Mouse (Mus musculus): ENCODE measurements around the gene Cep57l1. TPM values are rescaled to one million over a fixed set of nuclear protein-coding genes. Genes with fewer than 3 reads are reported as not detected.

Cep57l1 gene
- polyA plus RNA-seq, 1 experiment from 2014 or later, result 6.3 TPM

GRCm38 (mm10) chr10:41812566-41812965 is 2.9 kb upstream of the Cep57l1 start:
- no peaks in the 10 kb centered on the region for H3K9me3 ChIP-seq (ENCODE audit: low read length)
- H3K4me3 ChIP-seq (ENCODE audit: low read depth, low read length), result peak overlapping the region; percentile 72
- H3K27me3 ChIP-seq (ENCODE audit: insufficient read depth, low read length), result no peaks in the 10 kb centered on the region
- no peak for TF ChIP-seq EP300 (IDR thresholded peaks at IDR 0.05; ENCODE audit: low read depth)
- ATAC-seq (no peak), DNase-seq (no peak)
- peak overlapping the region; percentile 88 for H3K4me2 ChIP-seq (ENCODE audit: low read depth, low read length)
- H3K4me1 ChIP-seq (ENCODE audit: insufficient read depth), result peaks cover 34% of the 10 kb centered on the region
- no peak overlapping the region for H3K27ac ChIP-seq (ENCODE audit: low read depth)
- no peaks in the 10 kb centered on the region for H3K36me3 ChIP-seq (replicated peaks; ENCODE audit: insufficient read depth, low read length)
- 59% methylated on average over 6 of the region's 6 CpGs for WGBS (ENCODE audit: insufficient replicate concordance)
- peak overlapping the region; percentile 53 for H3K9ac ChIP-seq (replicated peaks)

GRCm38 (mm10) chr10:41810564-41811455 is 1.1 kb upstream of the Cep57l1 start:
- H3K9me3 ChIP-seq (ENCODE audit: low read length), result no peaks in the 10 kb centered on the region
- H3K9ac ChIP-seq (replicated peaks), result peak overlapping the region; percentile 74
- peak overlapping the region; percentile 72 for H3K4me3 ChIP-seq (ENCODE audit: low read depth, low read length)
- peak overlapping the region; percentile 96 for H3K27ac ChIP-seq (ENCODE audit: low read depth)
- under 1% methylated on average over 36 of the region's 36 CpGs for WGBS (ENCODE audit: insufficient replicate concordance)
- DNase-seq, result no peak
- TF ChIP-seq EP300 (IDR thresholded peaks at IDR 0.05; ENCODE audit: low read depth) (no peak), CTCF (IDR thresholded peaks at IDR 0.05; ENCODE audit: low read depth) (no peak)
- H3K4me1 ChIP-seq (ENCODE audit: insufficient read depth), result peaks cover 31% of the 10 kb centered on the region
- ATAC-seq, result no peak
- H3K4me2 ChIP-seq (ENCODE audit: low read depth, low read length), result peak overlapping the region; percentile 88
- H3K27me3 ChIP-seq (ENCODE audit: insufficient read depth, low read length), result no peaks in the 10 kb centered on the region
- H3K36me3 ChIP-seq (replicated peaks; ENCODE audit: insufficient read depth, low read length), result no peaks in the 10 kb centered on the region

- Histone ChIP-seq H3K4me1 (ENCODE audit: insufficient read depth) (peaks cover 27% of the 10 kb centered on the region), H3K27me3 (ENCODE audit: insufficient read depth, low read length) (no peaks in the 10 kb centered on the region), H3K9ac (replicated peaks) (peak overlapping the region; percentile 74), H3K4me3 (ENCODE audit: low read depth, low read length) (peak overlapping the region; percentile 72), H3K4me2 (ENCODE audit: low read depth, low read length) (peak overlapping the region; percentile 88), H3K27ac (ENCODE audit: low read depth) (peak overlapping the region; percentile 96), H3K9me3 (ENCODE audit: low read length) (no peaks in the 10 kb centered on the region), H3K36me3 (replicated peaks; ENCODE audit: insufficient read depth, low read length) (no peaks in the 10 kb centered on the region)
- WGBS (ENCODE audit: insufficient replicate concordance), result 3% methylated on average over 25 of the region's 25 CpGs
- ATAC-seq (peak; percentile 71), DNase-seq (peak; percentile 86)
- TF ChIP-seq CTCF (IDR thresholded peaks at IDR 0.05; ENCODE audit: low read depth), result no peak
- TF ChIP-seq EP300 (IDR thresholded peaks at IDR 0.05; ENCODE audit: low read depth), result no peak; the same call in 1 of the 2 replicates
Observed at GRCm38 (mm10) chr10:41809080-41809770, 446 bp downstream of the Cep57l1 start.

- Histone ChIP-seq H3K4me1 (ENCODE audit: insufficient read depth) (peaks cover 7% of the 10 kb centered on the region), H3K4me3 (ENCODE audit: low read depth, low read length) (no peak overlapping the region), H3K9ac (replicated peaks) (no peak overlapping the region), H3K4me2 (ENCODE audit: low read depth, low read length) (no peak overlapping the region), H3K36me3 (replicated peaks; ENCODE audit: insufficient read depth, low read length) (peaks cover 12% of the 10 kb centered on the region), H3K27ac (ENCODE audit: low read depth) (peak overlapping the region; percentile 64), H3K27me3 (ENCODE audit: insufficient read depth, low read length) (no peaks in the 10 kb centered on the region), H3K9me3 (ENCODE audit: low read length) (peaks cover 16% of the 10 kb centered on the region)
- ATAC-seq, result no peak
- 76% methylated on average over 2 of the region's 2 CpGs for WGBS (ENCODE audit: insufficient replicate concordance)
- DNase-seq, result no peak
- TF ChIP-seq EP300 (IDR thresholded peaks at IDR 0.05; ENCODE audit: low read depth) (no peak), CTCF (IDR thresholded peaks at IDR 0.05; ENCODE audit: low read depth) (no peak)
Observed at GRCm38 (mm10) chr10:41805729-41806355, 3.8 kb downstream of the Cep57l1 start.

- no peak for DNase-seq
- TF ChIP-seq EP300 (IDR thresholded peaks at IDR 0.05; ENCODE audit: low read depth) (no peak), CTCF (IDR thresholded peaks at IDR 0.05; ENCODE audit: low read depth) (no peak)
- WGBS (ENCODE audit: insufficient replicate concordance), result 73% methylated on average over 3 of the region's 3 CpGs
- H3K4me3 ChIP-seq (ENCODE audit: low read depth, low read length), result no peak overlapping the region
- H3K27ac ChIP-seq (ENCODE audit: low read depth), result no peak overlapping the region
- ATAC-seq, result no peak
- no peak overlapping the region for H3K9ac ChIP-seq (replicated peaks)
- H3K4me1 ChIP-seq (ENCODE audit: insufficient read depth), result peaks cover 7% of the 10 kb centered on the region
- H3K4me2 ChIP-seq (ENCODE audit: low read depth, low read length), result no peak overlapping the region
- peaks cover 18% of the 10 kb centered on the region for H3K36me3 ChIP-seq (replicated peaks; ENCODE audit: insufficient read depth, low read length)
- H3K9me3 ChIP-seq (ENCODE audit: low read length), result peaks cover 16% of the 10 kb centered on the region
- no peaks in the 10 kb centered on the region for H3K27me3 ChIP-seq (ENCODE audit: insufficient read depth, low read length)
Observed at GRCm38 (mm10) chr10:41804711-41805110, 5.0 kb downstream of the Cep57l1 start.

- ATAC-seq, result peak; percentile 51
- peaks cover 16% of the 10 kb centered on the region for H3K9me3 ChIP-seq (ENCODE audit: low read length)
Observed at GRCm38 (mm10) chr10:41803467-41803866, 6.2 kb downstream of the Cep57l1 start.

More at GRCm38 (mm10) chr10:41803467-41803866, 6.2 kb downstream of the Cep57l1 start:
- 81% methylated on average over 8 of the region's 8 CpGs for WGBS (ENCODE audit: insufficient replicate concordance)
- Histone ChIP-seq H3K4me3 (ENCODE audit: low read depth, low read length) (no peak overlapping the region), H3K9ac (replicated peaks) (no peak overlapping the region), H3K4me1 (ENCODE audit: insufficient read depth) (peaks cover 4% of the 10 kb centered on the region), H3K27ac (ENCODE audit: low read depth) (peak overlapping the region; percentile 48), H3K4me2 (ENCODE audit: low read depth, low read length) (no peak overlapping the region), H3K27me3 (ENCODE audit: insufficient read depth, low read length) (no peaks in the 10 kb centered on the region), H3K36me3 (replicated peaks; ENCODE audit: insufficient read depth, low read length) (peaks cover 20% of the 10 kb centered on the region)
- no peak for TF ChIP-seq CTCF (IDR thresholded peaks at IDR 0.05; ENCODE audit: low read depth)
- no peak for DNase-seq
